Mouse (Mus musculus): ENCODE results near the gene Pithd1. TPM values are rescaled to one million over a fixed set of nuclear protein-coding genes. Genes with fewer than 3 reads are reported as not detected.

Pithd1 gene
- polyA plus RNA-seq, 1 experiment from 2014 or later = 67.6 TPM

GRCm38 (mm10) chr4:135926195-135926808 lies 60.8 kb downstream of the Pithd1 start:
- 91% methylated on average over 10 of the region's 10 CpGs for WGBS
- H3K4me1 ChIP-seq (replicated peaks; ENCODE audit: control insufficient read depth, insufficient read depth, low read length) = peaks cover 5% of the 10 kb centered on the region; the same call in 1 of the 2 replicates
- H3K36me3 ChIP-seq (ENCODE audit: control insufficient read depth, insufficient read depth, low read length) = no peaks in the 10 kb centered on the region

More at GRCm38 (mm10) chr4:135926195-135926808, 60.8 kb downstream of the Pithd1 start:
- no peaks in the 10 kb centered on the region for H3K27me3 ChIP-seq (ENCODE audit: control insufficient read depth, insufficient read depth, low read length)
- DNase-seq (ENCODE audit: low spot score) = no peak
- no peak for ATAC-seq (replicated peaks; ENCODE audit: low FRiP score)
- no peak overlapping the region for H3K9ac ChIP-seq (ENCODE audit: low read length)
- H3K9me3 ChIP-seq (ENCODE audit: control insufficient read depth, low read length) = no peaks in the 10 kb centered on the region
- no peak overlapping the region for H3K4me2 ChIP-seq (ENCODE audit: low read depth, low read length, severe bottlenecking)
- H3K27ac ChIP-seq (ENCODE audit: low read depth, low read length) = no peak overlapping the region
- no peak overlapping the region for H3K4me3 ChIP-seq (ENCODE audit: low read depth, low read length)

Other genes with a start within 250 kb of the Pithd1 start
- 0.17 TPM in 1 of 2 replicates, not detected in the other for gene Myom3, start 227.5 kb downstream of the Pithd1 start, polyA plus RNA-seq (2014; fragmentation: Nextera tagmentation; extraction: Ambion mirVana)
- 392 and 452 TPM in 2 replicates for gene Srsf10, start 131.5 kb downstream of the Pithd1 start, polyA plus RNA-seq (2014; fragmentation: Nextera tagmentation; extraction: Ambion mirVana)
- 220 and 234 TPM in 2 replicates for gene Pnrc2, start 113.4 kb downstream of the Pithd1 start, polyA plus RNA-seq (2014; fragmentation: Nextera tagmentation; extraction: Ambion mirVana)
- gene Cnr2, start 91.9 kb downstream of the Pithd1 start, polyA plus RNA-seq (2014; fragmentation: Nextera tagmentation; extraction: Ambion mirVana) = 0.13 and 0.17 TPM in 2 replicates
- 42.3 and 49.2 TPM in 2 replicates for gene Fuca1, start 66.5 kb downstream of the Pithd1 start, polyA plus RNA-seq (2014; fragmentation: Nextera tagmentation; extraction: Ambion mirVana)
- gene Hmgcl, start 40.8 kb downstream of the Pithd1 start, polyA plus RNA-seq (2014; fragmentation: Nextera tagmentation; extraction: Ambion mirVana) = 55.9 and 59.9 TPM in 2 replicates
- 29.9 and 32.5 TPM in 2 replicates for gene Gale, start 23.5 kb downstream of the Pithd1 start, polyA plus RNA-seq (2014; fragmentation: Nextera tagmentation; extraction: Ambion mirVana)
- gene Lypla2, start 14.6 kb downstream of the Pithd1 start, polyA plus RNA-seq (2014; fragmentation: Nextera tagmentation; extraction: Ambion mirVana) = 169 and 178 TPM in 2 replicates
- gene Eloa, start 34.5 kb upstream of the Pithd1 start, polyA plus RNA-seq (2014; fragmentation: Nextera tagmentation; extraction: Ambion mirVana) = 41.0 and 43.9 TPM in 2 replicates
- gene Rpl11, start 66.2 kb upstream of the Pithd1 start, polyA plus RNA-seq (2014; fragmentation: Nextera tagmentation; extraction: Ambion mirVana) = 388 and 392 TPM in 2 replicates
- gene Id3, start 156.2 kb upstream of the Pithd1 start, polyA plus RNA-seq (2014; fragmentation: Nextera tagmentation; extraction: Ambion mirVana) = 351 and 380 TPM in 2 replicates
- gene E2f2, start 185.1 kb upstream of the Pithd1 start, polyA plus RNA-seq (2014; fragmentation: Nextera tagmentation; extraction: Ambion mirVana) = 9.4 and 10.2 TPM in 2 replicates
- gene Asap3, start 219.1 kb upstream of the Pithd1 start, polyA plus RNA-seq (2014; fragmentation: Nextera tagmentation; extraction: Ambion mirVana) = 4.1 and 4.3 TPM in 2 replicates

Data from forebrain, embryonic 11.5 days (tissue).